Mouse (Mus musculus): ENCODE data around the gene Pdf.

The Pdf gene

GRCm38 (mm10) chr8:107048061-107048941 is at the start of gene Pdf:
Gene Pdf (minus strand): TSS chr8:107048614.
- DNase-seq: peak; percentile 84

- DNase-seq: peak; percentile 94
Observed at GRCm38 (mm10) chr8:107096366-107097036, 48.1 kb upstream of the Pdf start, which contains the start of gene Terf2. Gene Terf2 (minus strand): TSS chr8:107096547.

DNA sequence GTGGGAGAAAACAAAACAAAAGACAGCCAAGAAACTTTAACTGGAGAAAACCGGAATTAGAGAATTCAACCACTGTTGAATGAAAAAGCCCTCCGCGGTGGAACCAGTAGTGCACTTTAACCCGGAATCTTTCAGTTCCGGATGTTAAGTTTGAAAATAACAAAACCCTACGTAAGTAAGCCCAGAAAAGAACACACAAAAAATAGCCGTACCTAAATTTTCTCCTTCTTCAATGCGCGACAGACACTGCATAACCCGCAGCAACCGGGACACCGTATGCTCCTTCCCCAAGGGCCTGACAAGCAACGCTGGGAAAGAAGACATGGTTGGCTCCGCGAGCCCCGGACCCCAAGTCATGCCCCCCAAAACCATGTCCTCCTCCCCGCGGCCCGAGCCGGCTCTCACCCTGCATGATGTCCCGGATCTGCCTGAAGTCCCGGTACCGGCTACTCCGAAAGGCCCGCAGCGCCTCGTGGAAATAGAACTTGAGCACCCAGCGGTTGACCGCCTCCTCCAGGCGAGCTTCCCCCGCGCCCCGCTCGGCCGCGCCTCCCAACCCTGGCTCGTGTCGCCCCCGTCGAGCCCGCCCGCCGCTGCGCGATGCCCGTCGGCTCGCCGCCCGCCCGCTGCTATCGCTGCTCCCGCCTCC is 47.4 kb upstream of the Pdf start:
- no peak for DNase-seq

DNA sequence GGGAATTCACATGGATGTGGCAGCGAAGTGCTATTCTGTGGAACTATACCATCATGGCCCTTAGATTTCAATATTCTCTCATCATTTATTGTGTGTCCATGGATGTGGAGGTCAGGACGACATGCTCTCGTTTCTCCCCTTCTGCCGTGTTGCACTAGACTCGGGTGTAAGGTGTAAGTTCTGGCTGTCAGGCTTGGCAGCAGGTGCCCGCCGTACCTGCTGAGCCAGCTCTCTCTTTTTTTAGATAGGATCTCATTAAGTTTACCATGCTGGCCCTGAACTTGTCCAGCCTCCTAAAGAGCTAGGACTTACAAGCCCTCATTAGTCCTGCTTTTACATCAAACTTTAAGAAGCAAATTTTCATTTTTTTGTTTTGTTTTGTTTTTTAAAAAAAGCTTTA is 42.1 kb upstream of the Pdf start:
- DNase-seq: no peak

GRCm38 (mm10) chr8:107088526-107089063 is 40.2 kb upstream of the Pdf start:
- no peak for DNase-seq

GRCm38 (mm10) chr8:107086018-107086417 is 37.6 kb upstream of the Pdf start:
- DNase-seq: no peak

DNA sequence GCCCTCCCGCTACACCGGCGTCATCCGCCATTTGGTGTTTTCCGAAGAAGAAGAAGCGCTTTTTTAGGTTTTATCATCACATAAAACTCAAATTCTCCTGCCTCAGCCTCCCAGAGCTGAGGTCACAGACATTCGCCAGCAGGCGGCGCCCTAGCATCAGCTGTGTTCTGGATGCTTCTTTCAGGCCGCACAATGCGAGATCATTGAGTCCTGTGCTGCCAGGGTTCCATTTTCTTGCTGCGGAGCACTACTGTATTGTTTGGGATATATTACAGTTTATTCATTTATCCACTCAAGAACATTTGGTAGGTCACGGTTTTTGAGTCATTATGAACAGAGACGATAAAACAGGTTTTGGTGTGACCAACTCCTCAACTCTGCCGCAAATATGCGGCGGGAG is 36.9 kb upstream of the Pdf start:
- peak; percentile 45 for DNase-seq

DNA sequence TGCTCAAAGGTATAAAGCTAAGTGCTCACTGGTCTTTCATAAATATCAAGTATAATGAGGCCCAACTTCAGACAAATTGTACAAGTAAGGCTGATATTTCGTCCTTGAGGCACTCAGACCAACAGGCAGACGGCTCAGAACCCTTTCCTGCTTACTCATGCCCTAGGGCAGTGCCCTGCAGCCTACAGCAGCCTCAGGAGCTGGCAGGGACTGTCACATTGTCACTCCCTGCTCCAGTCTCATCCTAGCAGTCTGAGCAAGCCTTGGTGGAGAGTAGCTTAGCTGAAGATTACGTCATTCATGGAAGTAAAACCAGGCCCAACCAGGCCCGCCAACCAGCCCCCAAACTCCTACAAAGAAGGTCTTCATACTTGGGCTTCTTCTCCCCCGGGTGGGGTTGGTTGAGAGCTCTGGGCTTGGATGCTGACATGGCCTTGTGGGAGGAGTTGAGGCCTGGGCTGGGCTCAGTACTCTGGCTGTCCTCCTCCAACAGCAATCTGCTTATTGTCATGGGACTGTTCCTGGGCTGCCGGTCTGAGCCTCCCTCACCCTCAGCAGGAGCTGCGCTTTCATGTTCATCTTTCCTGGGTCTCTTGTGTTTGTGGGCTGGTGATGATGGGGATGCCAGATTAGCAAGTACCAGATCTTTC is 27.9 kb upstream of the Pdf start:
- no peak for DNase-seq

DNA sequence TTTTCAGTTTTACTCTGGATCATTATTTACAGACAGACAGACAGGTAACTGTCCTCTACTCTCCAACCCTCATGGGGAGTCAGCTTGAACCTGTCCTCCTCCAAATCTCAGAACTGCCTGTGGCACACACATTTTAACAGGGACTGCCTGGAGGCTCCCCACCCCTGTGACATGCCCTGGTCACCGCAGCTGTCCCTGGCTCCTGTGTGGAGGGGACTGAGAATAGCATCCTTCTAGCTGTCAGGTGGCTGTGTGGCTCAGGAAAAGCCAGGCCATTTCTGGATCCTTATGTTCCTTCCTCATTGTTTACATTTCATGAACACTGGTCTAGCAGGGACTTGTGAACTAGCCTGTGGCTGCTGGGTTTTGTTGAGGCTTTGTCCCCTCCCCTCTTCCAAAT is 25.7 kb upstream of the Pdf start:
- no peak for DNase-seq

DNA sequence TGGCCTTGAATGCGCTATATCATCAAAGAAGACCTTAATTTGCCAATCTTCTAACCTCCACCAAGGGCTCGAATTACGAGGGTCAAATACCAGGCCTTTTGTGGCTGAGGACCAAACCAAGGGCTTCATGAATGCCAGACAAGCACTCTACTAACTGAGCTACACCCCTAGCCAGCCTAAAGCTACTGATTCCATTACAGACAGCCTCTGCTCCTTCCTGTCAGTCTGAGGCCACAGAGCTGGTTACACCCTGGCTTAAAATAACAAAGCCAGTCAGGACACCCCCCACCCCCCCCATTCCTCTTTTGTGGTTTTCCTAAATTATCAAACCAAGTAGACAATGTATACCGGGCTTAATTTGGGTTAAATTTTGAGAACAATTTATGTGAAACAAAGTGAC is 25.3 kb upstream of the Pdf start:
- DNase-seq: no peak

GRCm38 (mm10) chr8:107065511-107066496 is 17.4 kb upstream of the Pdf start, which contains the start of gene Tmed6:
Gene Tmed6 (minus strand): TSS chr8:107065644.
- no peak for DNase-seq

GRCm38 (mm10) chr8:107062613-107063012 is 14.2 kb upstream of the Pdf start:
- no peak for DNase-seq

- DNase-seq: no peak
Observed at GRCm38 (mm10) chr8:107056973-107057369, 8.6 kb upstream of the Pdf start.

GRCm38 (mm10) chr8:107056076-107056972 is 7.9 kb upstream of the Pdf start, which contains the start of the genes Cog8 and Nip7:
Gene Cog8 (minus strand): TSS chr8:107056689.
Gene Nip7 (plus strand): TSS chr8:107056877.
- peak; percentile 95 for DNase-seq

- DNase-seq: no peak
Observed at GRCm38 (mm10) chr8:107052046-107052445, 3.6 kb upstream of the Pdf start.

GRCm38 (mm10) chr8:107049480-107049879 is 1.1 kb upstream of the Pdf start:
- DNase-seq: no peak

GRCm38 (mm10) chr8:107046976-107047375 is 1.4 kb downstream of the Pdf start:
- no peak for DNase-seq

DNA sequence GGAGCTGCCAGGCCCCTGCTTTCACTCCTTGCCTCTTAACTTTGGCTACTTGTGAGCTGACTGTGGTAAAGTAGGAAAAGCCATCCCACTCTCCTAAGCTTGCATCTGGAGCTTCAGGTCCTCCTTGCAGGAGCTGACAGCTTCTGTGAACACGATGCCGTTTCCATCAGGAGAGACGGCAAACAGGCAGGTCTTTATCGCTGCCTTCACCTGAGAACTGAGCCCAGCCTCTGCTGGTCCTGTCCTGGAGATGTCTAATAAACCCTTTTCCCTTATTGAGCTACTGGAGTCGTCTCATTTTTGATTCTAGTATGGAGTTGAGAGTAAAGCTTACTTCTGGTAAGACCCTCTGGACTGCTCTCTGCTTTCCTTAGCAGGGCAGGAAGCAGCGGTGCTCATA is 2.9 kb downstream of the Pdf start:
- DNase-seq: no peak

GRCm38 (mm10) chr8:107040632-107041031 is 7.8 kb downstream of the Pdf start:
- DNase-seq: no peak

GRCm38 (mm10) chr8:107036626-107037025 is 11.8 kb downstream of the Pdf start:
- no peak for DNase-seq

All from thymus, postnatal 14 days (tissue).